Mouse (Mus musculus) limb, embryonic 12.5 days (tissue): ENCODE measurements at regions not wholly inside any gene's neighbourhood (a gene's known extent, or its start where the extent isn't known, plus 50 kb on each side); places are given as distances from the start of the nearest gene placed in this dataset. TPM values are rescaled to one million over a fixed set of nuclear protein-coding genes. Genes with fewer than 3 reads are reported as not detected.

ENCODE experiments used
- microRNA-seq: library from miRNA; unstranded; fragments of <30 nt; microRNA quantifications from one replicate; pipeline ENCODE4, GENCODE M21; 2017

Small RNA genes lying in the stretch of these regions (microRNA-seq; reads per million reads assigned to microRNA genes)
- not detected for gene Gm27628
